Mouse (Mus musculus) heart, adult 2 months (tissue): ENCODE data around the gene Rabl2. TPM values are rescaled to one million over a fixed set of nuclear protein-coding genes. Genes with fewer than 3 reads are reported as not detected.

ENCODE experiments used
- DNase-seq, 2 experiments: peaks; one replicate each; pipeline ENCODE4 v3.0.0; 2021
- H3K27ac ChIP-seq: fragments of 200-600 bp; 2 replicates; pipeline ENCODE4 v1.8.1; 2022
- H3K27me3 ChIP-seq: fragments of 200-500 bp; 2 replicates; pipeline ENCODE4 v1.6.1; 2012; ENCODE audit warnings: mild to moderate bottlenecking, low read length, inconsistent platforms, mixed read lengths; ENCODE audit not compliant: control insufficient read depth, insufficient read depth
- H3K36me3 ChIP-seq: fragments of 200-500 bp; 2 replicates; pipeline ENCODE4 v1.6.1; 2012; ENCODE audit warnings: low read length, inconsistent platforms; ENCODE audit not compliant: control insufficient read depth, insufficient read depth
- H3K4me1 ChIP-seq: fragments of 200-500 bp; 2 replicates; pipeline ENCODE4 v1.6.1; 2011; ENCODE audit warnings: low read length; ENCODE audit not compliant: control insufficient read depth, insufficient read depth
- H3K4me3 ChIP-seq: fragments of 200-600 bp; 2 replicates; pipeline ENCODE4 v1.8.1; 2022
- H3K79me2 ChIP-seq: fragments of 200-500 bp; replicated peaks from 2 replicates; pipeline ENCODE4 v1.6.1; 2012; ENCODE audit warnings: mild to moderate bottlenecking, inconsistent platforms, low read length, moderate library complexity, mixed read lengths; ENCODE audit not compliant: control insufficient read depth, insufficient read depth
- H3K9ac ChIP-seq: fragments of 200-500 bp; 2 replicates; pipeline ENCODE4 v1.6.1; 2012; ENCODE audit warnings: low read depth, mild to moderate bottlenecking, control low read depth, inconsistent platforms, low read length, mixed read lengths
- CTCF ChIP-seq: fragments of 200-600 bp; IDR thresholded peaks from 2 replicates; pipeline ENCODE4 v1.8.1; 2022; ENCODE audit warnings: antibody characterized with exemption, mild to moderate bottlenecking, moderate library complexity
- EP300 ChIP-seq: fragments of 200-500 bp; IDR thresholded peaks from 2 replicates; pipeline ENCODE4 v1.6.1; 2011; ENCODE audit warnings: low read depth, low read length, control low read depth; ENCODE audit not compliant: insufficient read depth
- POLR2A ChIP-seq: fragments of 200-500 bp; IDR thresholded peaks from 2 replicates; pipeline ENCODE4 v1.6.1; 2011; ENCODE audit warnings: mild to moderate bottlenecking, low read depth, low read length, control low read depth; ENCODE audit not compliant: insufficient read depth
- WGBS: fragments of 180-500 bp; shearing (Covaris S2); methylation state at CpG from one replicate; pipeline ENCODE4 v1.1.7; 2018; 5-methylcytosine and 5-hydroxymethylcytosine counted together
- intact Hi-C: fragments of 180-260 bp; cut with DNase I; formaldehyde crosslinking; loops from one replicate; pipeline ENCODE4 v1.15.1; 2025
- polyA plus RNA-seq: library from polyadenylated mRNA; depleted of rRNA; stranded (reverse); fragments of >200 nt; gene quantifications from 2 replicates; pipeline ENCODE4 v1.2.3, GENCODE M21; 2012
- total RNA-seq, 2 experiments: library from RNA; stranded (reverse); gene quantifications; 2 replicates each; pipeline ENCODE4 v1.2.3; 2021

Gene Rabl2
- total and polyA plus RNA-seq, 3 experiments, result 3.7 to 5.2 (median 4.2) TPM

GRCm38 (mm10) chr15:89557179-89557995 is 34.3 kb downstream of the Rabl2 start:
- WGBS, result 40% methylated on average over 40 of the region's 40 CpGs
- intact Hi-C loops, result no loop called here
- TF ChIP-seq POLR2A, result no peak
- TF ChIP-seq EP300, result no peak
- no peak for TF ChIP-seq CTCF

GRCm38 (mm10) chr15:89556401-89557178 is 35.1 kb downstream of the Rabl2 start:
- Histone ChIP-seq H3K36me3 (no peaks in the 10 kb centered on the region; the same call in 1 of the 2 replicates), H3K9ac (no peak overlapping the region), H3K4me3 (no peak overlapping the region), H3K27ac (no peak overlapping the region; the same call in 1 of the 2 replicates), H3K4me1 (peaks cover 19% of the 10 kb centered on the region), H3K79me2 (no peaks in the 10 kb centered on the region), H3K27me3 (no peaks in the 10 kb centered on the region)
- intact Hi-C loops, result no loop called here
- TF ChIP-seq EP300, result no peak
- peak; percentile 29 for TF ChIP-seq CTCF
- 32% methylated on average over 23 of the region's 23 CpGs for WGBS
- peak; percentile 20 to 30 for DNase-seq

More at GRCm38 (mm10) chr15:89557179-89557995, 34.3 kb downstream of the Rabl2 start:
- H3K4me3 ChIP-seq, result no peak overlapping the region
- H3K79me2 ChIP-seq, result no peaks in the 10 kb centered on the region
- H3K27ac ChIP-seq, result no peak overlapping the region
- H3K36me3 ChIP-seq, result no peaks in the 10 kb centered on the region
- no peak for DNase-seq
- H3K27me3 ChIP-seq, result no peaks in the 10 kb centered on the region
- H3K9ac ChIP-seq, result no peak overlapping the region
- peaks cover 17% of the 10 kb centered on the region for H3K4me1 ChIP-seq

- H3K27me3 ChIP-seq, result no peaks in the 10 kb centered on the region
- WGBS, result 33% methylated on average over 6 of the region's 6 CpGs
- no peak for DNase-seq
- peaks cover 19% of the 10 kb centered on the region for H3K4me1 ChIP-seq
- H3K27ac ChIP-seq, result peak overlapping the region; percentile 13; the same call in 1 of the 2 replicates
- TF ChIP-seq CTCF (no peak), EP300 (no peak), POLR2A (no peak)
- H3K4me3 ChIP-seq, result no peak overlapping the region
- H3K36me3 ChIP-seq, result no peaks in the 10 kb centered on the region; the same call in 1 of the 2 replicates
- H3K9ac ChIP-seq, result no peak overlapping the region
- intact Hi-C loops, result no loop called here
- H3K79me2 ChIP-seq, result no peaks in the 10 kb centered on the region
Observed at GRCm38 (mm10) chr15:89555591-89555990, 36.1 kb downstream of the Rabl2 start.

- Histone ChIP-seq H3K4me1 (peaks cover 18% of the 10 kb centered on the region), H3K27me3 (no peaks in the 10 kb centered on the region), H3K4me3 (no peak overlapping the region), H3K9ac (no peak overlapping the region), H3K79me2 (0 out of 2 replicates have a peak, but pooled peaks cover 2% of the 10 kb centered on the region), H3K27ac (no peak overlapping the region), H3K36me3 (no peaks in the 10 kb centered on the region; the same call in 1 of the 2 replicates)
- WGBS, result 70% methylated on average over 1 of the region's 1 CpGs
- TF ChIP-seq EP300 (no peak), POLR2A (no peak), CTCF (no peak)
- intact Hi-C loops, result no loop called here
- DNase-seq, result peak in 1 of 2 experiments; percentile 19
Observed at GRCm38 (mm10) chr15:89551733-89552132, 40.0 kb downstream of the Rabl2 start.

GRCm38 (mm10) chr15:89550506-89550905 is 41.2 kb downstream of the Rabl2 start:
- H3K27ac ChIP-seq, result no peak overlapping the region
- TF ChIP-seq CTCF, result no peak
- no peak for TF ChIP-seq EP300
- TF ChIP-seq POLR2A, result no peak
- no peak for DNase-seq
- no peak overlapping the region for H3K9ac ChIP-seq
- H3K36me3 ChIP-seq, result no peaks in the 10 kb centered on the region; the same call in 1 of the 2 replicates
- H3K4me1 ChIP-seq, result peaks cover 15% of the 10 kb centered on the region
- 0 out of 2 replicates have a peak, but pooled peaks cover 2% of the 10 kb centered on the region for H3K79me2 ChIP-seq
- no peaks in the 10 kb centered on the region for H3K27me3 ChIP-seq
- no peak overlapping the region for H3K4me3 ChIP-seq
- 84% methylated on average over 8 of the region's 8 CpGs for WGBS
- intact Hi-C loops, result no loop called here
